Mouse (Mus musculus): ENCODE measurements at regions not wholly inside any gene's neighbourhood (a gene's known extent, or its start where the extent isn't known, plus 50 kb on each side); places are given as distances from the start of the nearest gene placed in this dataset.

GRCm38 (mm10) chr8:26906257-26906656, 70.9 kb upstream of the Zfp703 start:
- H3K27ac ChIP-seq (ENCODE audit: low read depth, low read length) = no peak overlapping the region
- H3K9ac ChIP-seq (replicated peaks; ENCODE audit: low read length, poor library complexity, severe bottlenecking) = no peak overlapping the region
- no peak for TF ChIP-seq CTCF (IDR thresholded peaks at IDR 0.05)
- no peaks in the 10 kb centered on the region for H3K27me3 ChIP-seq (ENCODE audit: insufficient read depth, low read length)
- no peak overlapping the region for H3K4me3 ChIP-seq (ENCODE audit: low read depth, low read length)
- no peaks in the 10 kb centered on the region for H3K9me3 ChIP-seq (ENCODE audit: low read length)
- H3K4me2 ChIP-seq (ENCODE audit: low read depth, low read length, poor library complexity, severe bottlenecking) = no peak overlapping the region
- ATAC-seq (ENCODE audit: low FRiP score) (no peak), DNase-seq (ENCODE audit: low spot score) (no peak)
- 86% methylated on average over 4 of the region's 4 CpGs for WGBS
- 0 out of 2 replicates have a peak, but pooled peaks cover 3% of the 10 kb centered on the region for H3K4me1 ChIP-seq (ENCODE audit: insufficient read depth, low read length)
- no peaks in the 10 kb centered on the region for H3K36me3 ChIP-seq (ENCODE audit: insufficient read depth, low read length)

- Histone ChIP-seq H3K27me3 (ENCODE audit: insufficient read depth, low read length) (no peaks in the 10 kb centered on the region), H3K9me3 (ENCODE audit: low read length) (no peaks in the 10 kb centered on the region), H3K27ac (ENCODE audit: low read depth, low read length) (no peak overlapping the region), H3K36me3 (ENCODE audit: insufficient read depth, low read length) (no peaks in the 10 kb centered on the region), H3K4me2 (ENCODE audit: low read depth, low read length, poor library complexity, severe bottlenecking) (no peak overlapping the region), H3K9ac (replicated peaks; ENCODE audit: low read length, poor library complexity, severe bottlenecking) (no peak overlapping the region), H3K4me3 (ENCODE audit: low read depth, low read length) (no peak overlapping the region), H3K4me1 (ENCODE audit: insufficient read depth, low read length) (0 out of 2 replicates have a peak, but pooled peaks cover 3% of the 10 kb centered on the region)
- ATAC-seq (ENCODE audit: low FRiP score) (no peak), DNase-seq (ENCODE audit: low spot score) (no peak)
- TF ChIP-seq CTCF (IDR thresholded peaks at IDR 0.05) = no peak
- 82% methylated on average over 8 of the region's 8 CpGs for WGBS
These were observed 69.6 kb upstream of the Zfp703 start for GRCm38 (mm10) chr8:26907347-26908170.

GRCm38 (mm10) chr8:26910186-26910585, 66.9 kb upstream of the Zfp703 start:
- no peak for DNase-seq (ENCODE audit: low spot score)
- no peak for ATAC-seq (ENCODE audit: low FRiP score)
- H3K27me3 ChIP-seq (ENCODE audit: insufficient read depth, low read length) = no peaks in the 10 kb centered on the region
- no peaks in the 10 kb centered on the region for H3K36me3 ChIP-seq (ENCODE audit: insufficient read depth, low read length)
- H3K4me2 ChIP-seq (ENCODE audit: low read depth, low read length, poor library complexity, severe bottlenecking) = no peak overlapping the region
- H3K4me3 ChIP-seq (ENCODE audit: low read depth, low read length) = no peak overlapping the region
- 79% methylated on average over 3 of the region's 3 CpGs for WGBS
- no peak overlapping the region for H3K27ac ChIP-seq (ENCODE audit: low read depth, low read length)
- no peaks in the 10 kb centered on the region for H3K9me3 ChIP-seq (ENCODE audit: low read length)
- no peak overlapping the region for H3K9ac ChIP-seq (replicated peaks; ENCODE audit: low read length, poor library complexity, severe bottlenecking)
- 0 out of 2 replicates have a peak, but pooled peaks cover 3% of the 10 kb centered on the region for H3K4me1 ChIP-seq (ENCODE audit: insufficient read depth, low read length)
- TF ChIP-seq CTCF (IDR thresholded peaks at IDR 0.05) = no peak

GRCm38 (mm10) chr8:26913562-26914529, 63.3 kb upstream of the Zfp703 start:
- ATAC-seq (ENCODE audit: low FRiP score) (no peak), DNase-seq (ENCODE audit: low spot score) (no peak)
- H3K36me3 ChIP-seq (ENCODE audit: insufficient read depth, low read length) = no peaks in the 10 kb centered on the region
- no peak overlapping the region for H3K9ac ChIP-seq (replicated peaks; ENCODE audit: low read length, poor library complexity, severe bottlenecking)
- WGBS = 85% methylated on average over 18 of the region's 18 CpGs
- no peak overlapping the region for H3K4me3 ChIP-seq (ENCODE audit: low read depth, low read length)
- H3K27ac ChIP-seq (ENCODE audit: low read depth, low read length) = no peak overlapping the region
- no peaks in the 10 kb centered on the region for H3K4me1 ChIP-seq (ENCODE audit: insufficient read depth, low read length)
- TF ChIP-seq CTCF (IDR thresholded peaks at IDR 0.05) = no peak
- H3K9me3 ChIP-seq (ENCODE audit: low read length) = no peaks in the 10 kb centered on the region
- no peak overlapping the region for H3K4me2 ChIP-seq (ENCODE audit: low read depth, low read length, poor library complexity, severe bottlenecking)
- H3K27me3 ChIP-seq (ENCODE audit: insufficient read depth, low read length) = no peaks in the 10 kb centered on the region

- 84% methylated on average over 8 of the region's 8 CpGs for WGBS
- Histone ChIP-seq H3K9me3 (ENCODE audit: low read length) (no peaks in the 10 kb centered on the region), H3K4me1 (ENCODE audit: insufficient read depth, low read length) (no peaks in the 10 kb centered on the region), H3K4me3 (ENCODE audit: low read depth, low read length) (no peak overlapping the region), H3K36me3 (ENCODE audit: insufficient read depth, low read length) (no peaks in the 10 kb centered on the region), H3K4me2 (ENCODE audit: low read depth, low read length, poor library complexity, severe bottlenecking) (no peak overlapping the region), H3K27me3 (ENCODE audit: insufficient read depth, low read length) (no peaks in the 10 kb centered on the region), H3K27ac (ENCODE audit: low read depth, low read length) (no peak overlapping the region), H3K9ac (replicated peaks; ENCODE audit: low read length, poor library complexity, severe bottlenecking) (no peak overlapping the region)
- DNase-seq (ENCODE audit: low spot score) (no peak), ATAC-seq (ENCODE audit: low FRiP score) (no peak)
- no peak for TF ChIP-seq CTCF (IDR thresholded peaks at IDR 0.05)
These were observed 61.4 kb upstream of the Zfp703 start for GRCm38 (mm10) chr8:26915731-26916130.
